ENCODE assay signal across 17 mouse cellular contexts in genomic region chr9:23917345-23917744, GRCm38 (mm10).
"Had no signal": no experiment of that assay in that cellular context is flagged by ENCODE, and none has a peak within 500 bp of the region (broad histone marks: within the 10 kb centered on the region; RNA-seq: fewer than 3 reads in every experiment).

No protein-coding gene starts in this region.

- H3K27ac ChIP-seq: lung, embryonic 15.5 days; macrophage; midbrain, embryonic 13.5 days; midbrain, embryonic 15.5 days; neural tube, embryonic 12.5 days had no signal

- ATAC-seq: liver, postnatal 0 days; lung, postnatal 0 days; midbrain, embryonic 13.5 days; midbrain, embryonic 15.5 days had no signal

- H3K4me1 ChIP-seq: lung, embryonic 15.5 days; megakaryocyte, embryonic 14.5 days; midbrain, embryonic 15.5 days; neural tube, embryonic 12.5 days had no signal

- H3K4me3 ChIP-seq: lung, embryonic 15.5 days; megakaryocyte, embryonic 14.5 days; midbrain, embryonic 13.5 days; midbrain, embryonic 15.5 days; neural tube, embryonic 12.5 days had no signal

- H3K27me3 ChIP-seq: lung, embryonic 15.5 days; megakaryocyte, embryonic 14.5 days; midbrain, embryonic 13.5 days; midbrain, embryonic 15.5 days; neural tube, embryonic 12.5 days had no signal

- DNase-seq: liver, postnatal 0 days; lung, adult 2 months; lung, postnatal 14 days; lung, postnatal 36 days; right cerebral cortex, postnatal 25 days; right cerebral cortex, postnatal 4 days; spleen, adult 18-20 months; thymus, adult 18-20 months; thymus, postnatal 14 days; thymus, postnatal 36 days had no signal
